Mouse (Mus musculus): ENCODE results near the gene Zfyve27.

GRCm38 (mm10) chr19:42129509-42130293 is 34.0 kb upstream of the Zfyve27 start:
- TF ChIP-seq CTCF (IDR thresholded peaks at IDR 0.05; ENCODE audit: borderline replicate concordance, extremely low read depth, insufficient read depth, insufficient read length) (no peak), POLR2A (IDR thresholded peaks at IDR 0.05; ENCODE audit: borderline replicate concordance, extremely low read depth, insufficient read depth, insufficient read length, poor library complexity, severe bottlenecking) (no peak)
